Mouse (Mus musculus) neural tube, embryonic 13.5 days (tissue): ENCODE measurements at regions not wholly inside any gene's neighbourhood (a gene's known extent, or its start where the extent isn't known, plus 50 kb on each side); places are given as distances from the start of the nearest gene placed in this dataset. TPM values are rescaled to one million over a fixed set of nuclear protein-coding genes. Genes with fewer than 3 reads are reported as not detected.

Experiments
- ATAC-seq: fragments of 200-750 bp; cut with Nextera tagmentation; 2 replicates; pipeline ENCODE4 v1.8.0; 2017; ENCODE audit warnings: low read depth, mild to moderate bottlenecking, moderate TSS enrichment, moderate library complexity
- H3K27ac ChIP-seq: fragments of 300-500 bp; sonication (generic); replicated peaks from 2 replicates; pipeline ENCODE4 v1.5.1; 2015; ENCODE audit warnings: moderate library complexity, mild to moderate bottlenecking, inconsistent platforms
- H3K27me3 ChIP-seq: fragments of 300-500 bp; sonication (generic); 2 replicates; pipeline ENCODE4 v1.6.1; 2015; ENCODE audit warnings: mild to moderate bottlenecking, inconsistent platforms
- H3K36me3 ChIP-seq: fragments of 300-500 bp; sonication (generic); 2 replicates; pipeline ENCODE4 v1.6.1; 2015; ENCODE audit warnings: mild to moderate bottlenecking, inconsistent platforms
- H3K4me1 ChIP-seq: fragments of 300-500 bp; sonication (generic); replicated peaks from 2 replicates; pipeline ENCODE4 v1.6.1; 2015; ENCODE audit warnings: inconsistent platforms
- H3K4me2 ChIP-seq: fragments of 300-500 bp; sonication (generic); 2 replicates; pipeline ENCODE4 v1.6.1; 2015; ENCODE audit warnings: inconsistent platforms, mild to moderate bottlenecking, moderate library complexity
- H3K4me3 ChIP-seq: fragments of 300-500 bp; sonication (generic); 2 replicates; pipeline ENCODE4 v1.5.1; 2015; ENCODE audit warnings: mild to moderate bottlenecking, inconsistent platforms
- H3K9ac ChIP-seq: fragments of 300-500 bp; sonication (generic); 2 replicates; pipeline ENCODE4 v1.6.1; 2015; ENCODE audit warnings: moderate library complexity, mild to moderate bottlenecking, inconsistent platforms
- H3K9me3 ChIP-seq: fragments of 300-500 bp; sonication (generic); 2 replicates; pipeline ENCODE4 v1.6.1; 2016; ENCODE audit warnings: inconsistent platforms
- WGBS: fragments of 180-500 bp; shearing (Covaris S2); methylation state at CpG from one replicate; pipeline ENCODE4 v1.1.7; 2015; 5-methylcytosine and 5-hydroxymethylcytosine counted together
- microRNA counts: library from miRNA; unstranded; fragments of <30 nt; microRNA quantifications from one replicate; lab custom pipeline; 2016
- microRNA-seq: library from miRNA; unstranded; fragments of <30 nt; microRNA quantifications from one replicate; pipeline ENCODE4, GENCODE M21; 2016

DNA sequence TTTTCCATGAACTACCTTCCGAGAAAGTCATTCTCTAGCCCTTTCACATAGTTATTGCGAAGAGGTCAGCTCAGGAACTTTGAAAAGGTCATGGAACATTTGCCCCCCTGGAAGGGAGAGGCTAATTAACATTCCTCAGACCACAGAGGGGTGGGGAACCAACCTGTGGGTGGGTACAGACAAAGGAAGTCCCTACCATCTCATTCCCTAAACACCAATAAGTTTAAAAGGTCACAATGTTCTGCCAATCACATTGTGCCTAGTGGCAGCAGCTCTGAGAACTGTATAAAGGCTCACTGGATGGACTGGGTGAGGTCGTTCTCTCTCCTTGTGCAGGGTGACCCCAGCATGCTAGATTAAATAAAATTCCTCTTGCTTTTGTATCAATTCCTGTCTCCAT is 64.8 kb upstream of the Ccdc85a start:
- no peak for ATAC-seq
- H3K9me3 ChIP-seq, result no peaks in the 10 kb centered on the region
- no peak overlapping the region for H3K4me2 ChIP-seq
- no peaks in the 10 kb centered on the region for H3K36me3 ChIP-seq
- no peak overlapping the region for H3K9ac ChIP-seq
- no peaks in the 10 kb centered on the region for H3K27me3 ChIP-seq
- no peak overlapping the region for H3K27ac ChIP-seq
- no peaks in the 10 kb centered on the region for H3K4me1 ChIP-seq
- H3K4me3 ChIP-seq, result no peak overlapping the region
- 29% methylated on average over 3 of the region's 3 CpGs for WGBS

DNA sequence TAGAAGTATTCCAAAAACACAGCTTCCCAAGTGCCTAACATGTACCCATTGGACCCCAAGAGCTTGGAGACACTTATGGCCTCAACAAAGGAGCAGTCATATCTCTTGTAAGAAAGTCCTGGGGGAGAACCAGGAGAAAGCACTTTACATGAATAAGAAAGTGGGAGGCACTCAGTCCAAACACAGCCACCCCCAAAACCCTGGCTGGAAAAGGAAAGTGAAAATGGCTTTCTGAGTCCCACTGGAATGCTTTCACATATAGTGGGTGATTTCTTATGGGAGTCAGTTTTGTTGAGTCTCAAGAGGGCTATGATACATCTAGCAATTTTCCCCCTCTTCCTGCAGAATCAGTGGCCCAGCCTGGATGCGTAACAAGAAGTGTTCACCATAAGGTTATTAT is 55.0 kb upstream of the Ccdc85a start:
- 89% methylated on average over 1 of the region's 1 CpGs for WGBS
- Histone ChIP-seq H3K9me3 (no peaks in the 10 kb centered on the region), H3K4me3 (no peak overlapping the region), H3K4me2 (no peak overlapping the region), H3K27me3 (no peaks in the 10 kb centered on the region), H3K9ac (no peak overlapping the region), H3K4me1 (no peaks in the 10 kb centered on the region), H3K36me3 (no peaks in the 10 kb centered on the region), H3K27ac (no peak overlapping the region)
- ATAC-seq, result no peak

- Histone ChIP-seq H3K36me3 (no peaks in the 10 kb centered on the region), H3K27me3 (no peaks in the 10 kb centered on the region), H3K4me2 (no peak overlapping the region), H3K9ac (no peak overlapping the region), H3K27ac (no peak overlapping the region), H3K4me3 (no peak overlapping the region), H3K4me1 (no peaks in the 10 kb centered on the region), H3K9me3 (no peaks in the 10 kb centered on the region)
- no peak for ATAC-seq
- WGBS, result 40% methylated on average over 3 of the region's 3 CpGs
Measured at GRCm38 (mm10) chr11:28636752-28637151, 52.6 kb upstream of the Ccdc85a start.

MicroRNA genes in the stretch of these regions (microRNA counts, 519-probe panel; counts per million panel counts)
- microRNA mmu-miR-216a (lab: Ali Mortazavi, UCI) (1,498 counts per million, percentile 6 among the panel's probes with 10 or more counts), microRNA mmu-miR-216b (lab: Ali Mortazavi, UCI) (3,071 counts per million, percentile 35 among the panel's probes with 10 or more counts), microRNA mmu-miR-217 (lab: Ali Mortazavi, UCI) (not detected)

Small RNA genes lying in the stretch of these regions (microRNA-seq; reads per million reads assigned to microRNA genes)
- gene Mir216a (34.8 reads per million, percentile 40 among the genes with 10 or more reads in this experiment), gene Mir216b (not detected), gene Mir216c (not detected), gene Mir217 (161 reads per million, percentile 62 among the genes with 10 or more reads in this experiment)
